Mouse (Mus musculus) layer of hippocampus, adult 8-10 months (tissue): ENCODE measurements at regions not wholly inside any gene's neighbourhood (a gene's known extent, or its start where the extent isn't known, plus 50 kb on each side); places are given as distances from the start of the nearest gene placed in this dataset.

Experiments used
- DNase-seq, 2 experiments: peaks; one replicate each; pipeline ENCODE4 v3.0.0; 2022; ENCODE audit warnings: low spot score in 2 of 2
- microRNA-seq, 2 experiments: library from miRNA; unstranded; fragments of <30 nt; microRNA quantifications; one replicate each; pipeline ENCODE4 v1.2.0; 2022

GRCm38 (mm10) chr4:67646090-67646489 lies 818.7 kb downstream of the Tlr4 start:
- no peak for DNase-seq

GRCm38 (mm10) chr4:67662122-67662521 lies 834.7 kb downstream of the Tlr4 start:
- no peak for DNase-seq

GRCm38 (mm10) chr4:67673961-67674360 lies 846.6 kb downstream of the Tlr4 start:
- DNase-seq = no peak

GRCm38 (mm10) chr4:67677589-67677988 lies 850.2 kb downstream of the Tlr4 start:
- DNase-seq = no peak

GRCm38 (mm10) chr4:67698438-67698837 lies 871.1 kb downstream of the Tlr4 start:
- no peak for DNase-seq

Small RNA genes lying in the stretch of these regions (microRNA-seq; reads per million reads assigned to microRNA genes)
- gene Gm44497 = 0 reads per million in 2 experiments
